Mouse (Mus musculus): ENCODE data around the gene Ankmy2.
"Not testable (repeated sequence)": the region's sequence is repeated elsewhere in the genome, so short reads cannot be mapped to it uniquely, and the experiment has no call there.

Ankmy2 gene

GRCm38 (mm10) chr12:36157304-36157637 lies 357 bp downstream of the Ankmy2 start:
- in situ Hi-C loops (cut with MboI; ENCODE audit: low sequenced_read_pairs), result no loop called here

DNA sequence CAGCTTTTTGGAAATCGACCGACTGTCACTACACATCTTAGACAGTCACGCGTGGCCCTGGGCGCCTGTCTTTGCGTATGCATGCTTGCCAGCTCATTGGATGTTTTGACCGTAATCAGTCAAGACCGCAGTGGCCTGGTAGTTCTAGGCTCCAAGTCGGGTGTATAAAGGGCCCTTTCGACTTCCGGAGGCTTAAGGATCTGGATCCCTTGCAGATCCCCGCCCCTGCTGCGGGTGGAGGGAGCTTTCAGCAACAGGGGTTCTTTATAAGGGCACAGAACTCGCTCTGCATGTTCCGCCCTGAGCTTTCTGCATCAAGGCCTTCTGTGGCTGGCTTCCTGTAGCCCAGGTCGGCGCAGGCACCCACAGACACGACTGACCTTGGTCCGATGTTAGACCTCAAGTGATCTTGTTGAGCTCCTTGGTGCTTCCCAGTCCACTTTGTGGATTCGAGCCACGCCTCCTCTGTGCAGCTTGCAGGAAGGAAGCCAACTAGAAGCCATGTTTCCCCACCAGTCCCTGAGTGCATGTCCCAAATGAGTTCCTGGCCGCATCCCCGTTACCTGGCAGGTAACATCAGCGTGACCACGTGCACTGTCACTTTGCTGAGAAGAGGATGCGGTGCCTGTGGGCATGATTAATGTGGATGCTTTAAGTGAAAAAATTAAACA lies 859 bp downstream of the Ankmy2 start, which contains the start of gene Bzw2:
Bzw2 (minus strand) TSS at position 443 of the 671 bp plus-strand sequence.
- in situ Hi-C loops (cut with MboI; ENCODE audit: low sequenced_read_pairs), result no loop called here

GRCm38 (mm10) chr12:36164126-36164791 lies 7.3 kb downstream of the Ankmy2 start:
- in situ Hi-C loops (cut with MboI; ENCODE audit: low sequenced_read_pairs), result no loop called here

- in situ Hi-C loops (cut with MboI; ENCODE audit: low sequenced_read_pairs), result no loop called here
Measured at GRCm38 (mm10) chr12:36165299-36165698, 8.4 kb downstream of the Ankmy2 start.

GRCm38 (mm10) chr12:36177227-36177626 lies 20.3 kb downstream of the Ankmy2 start:
- in situ Hi-C loops (cut with MboI; ENCODE audit: low sequenced_read_pairs), result no loop called here

DNA sequence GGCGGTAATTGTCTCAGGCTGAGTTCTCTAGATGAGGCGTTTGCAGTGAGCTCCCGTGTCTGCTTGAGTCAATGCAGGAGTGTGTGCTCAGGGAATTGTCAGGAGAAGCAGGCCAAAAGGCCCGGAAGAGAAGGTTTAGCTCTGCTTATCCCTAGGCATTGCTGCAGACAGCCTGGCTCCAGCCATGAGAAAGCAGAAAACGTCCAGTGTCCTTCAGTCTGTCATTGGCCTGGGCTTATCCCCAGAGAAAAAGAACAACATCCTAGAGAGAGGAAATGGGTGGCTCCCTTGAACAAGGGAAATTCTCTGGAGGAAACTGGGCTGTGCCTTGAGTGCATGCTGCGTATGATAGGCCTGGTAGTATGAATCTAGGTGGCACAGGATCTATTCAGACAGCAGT lies 25.7 kb downstream of the Ankmy2 start:
- in situ Hi-C loops (cut with MboI; ENCODE audit: low sequenced_read_pairs), result no loop called here

DNA sequence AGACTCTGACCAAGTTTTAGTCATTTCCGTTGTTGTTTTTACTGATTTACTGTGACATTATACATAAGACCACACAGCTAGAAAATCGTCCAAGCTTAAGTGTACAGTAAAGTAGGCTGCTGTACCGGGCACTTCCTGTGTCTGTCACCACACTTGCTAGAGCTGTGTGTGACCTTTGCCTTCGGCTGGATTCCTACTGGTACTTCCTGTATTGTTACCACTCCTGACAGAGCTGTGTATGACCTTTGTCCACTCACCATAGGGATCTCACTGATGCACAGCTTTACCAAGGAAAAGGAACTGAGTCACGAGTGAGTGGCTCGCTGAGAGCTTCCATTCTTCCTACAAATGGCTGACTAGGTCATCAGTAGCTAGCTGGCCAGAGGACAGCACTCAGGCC lies 30.2 kb downstream of the Ankmy2 start:
- in situ Hi-C loops (cut with MboI; ENCODE audit: low sequenced_read_pairs), result no loop called here

DNA sequence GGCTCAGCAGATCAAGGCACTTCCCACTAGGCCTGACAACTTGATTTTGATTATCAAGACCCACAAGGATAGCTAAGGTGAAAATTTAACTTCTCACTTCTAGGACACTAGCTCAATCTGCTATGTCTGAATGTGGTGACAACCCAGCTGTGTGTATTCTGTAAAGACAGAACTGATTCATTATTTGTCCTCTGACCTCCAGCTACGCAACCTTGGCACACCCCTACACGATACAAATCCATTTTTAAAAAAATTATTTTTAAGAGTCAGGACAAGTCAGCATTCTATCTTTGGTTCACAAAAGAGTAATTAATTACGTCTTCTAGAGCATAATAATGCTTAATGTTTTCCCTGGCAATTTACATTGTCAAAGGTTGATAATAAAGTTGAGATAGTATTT lies 32.7 kb downstream of the Ankmy2 start:
- in situ Hi-C loops (cut with MboI; ENCODE audit: low sequenced_read_pairs), result no loop called here

- in situ Hi-C loops (cut with MboI; ENCODE audit: low sequenced_read_pairs), result no loop called here
Measured at GRCm38 (mm10) chr12:36190343-36190742, 33.4 kb downstream of the Ankmy2 start.

GRCm38 (mm10) chr12:36194976-36195375 lies 38.1 kb downstream of the Ankmy2 start:
- in situ Hi-C loops (cut with MboI; ENCODE audit: low sequenced_read_pairs), result no loop called here

DNA sequence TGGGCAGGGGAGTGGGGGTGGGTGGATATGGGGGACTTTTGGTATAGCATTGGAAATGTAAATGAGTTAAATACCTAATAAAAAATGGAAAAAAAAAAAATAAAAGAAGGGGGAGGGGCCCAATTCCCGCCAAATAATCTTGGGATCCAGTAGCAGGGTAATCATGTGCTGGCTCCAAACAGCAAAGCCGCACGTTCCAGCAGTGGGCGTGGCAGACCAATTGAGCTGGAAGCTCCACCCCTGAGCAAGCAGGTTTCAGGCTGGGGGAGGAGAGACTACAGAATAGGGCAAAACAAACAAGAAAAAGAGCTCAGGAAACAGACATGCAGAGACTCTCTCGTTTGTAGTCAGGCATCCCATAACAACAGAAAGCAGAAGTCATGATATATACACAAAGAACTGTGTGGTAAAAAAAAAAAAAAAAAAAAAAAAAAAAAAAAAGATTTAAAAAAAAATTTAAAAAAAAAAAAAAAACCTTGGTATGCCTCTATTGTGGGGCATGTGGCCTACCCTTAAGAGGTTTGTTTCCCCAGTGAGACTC lies 48.7 kb downstream of the Ankmy2 start:
- in situ Hi-C loops (cut with MboI; ENCODE audit: low sequenced_read_pairs), result not testable (repeated sequence)

- in situ Hi-C loops (cut with MboI; ENCODE audit: low sequenced_read_pairs), result no loop called here
Measured at GRCm38 (mm10) chr12:36207072-36207799, 50.3 kb downstream of the Ankmy2 start.

DNA sequence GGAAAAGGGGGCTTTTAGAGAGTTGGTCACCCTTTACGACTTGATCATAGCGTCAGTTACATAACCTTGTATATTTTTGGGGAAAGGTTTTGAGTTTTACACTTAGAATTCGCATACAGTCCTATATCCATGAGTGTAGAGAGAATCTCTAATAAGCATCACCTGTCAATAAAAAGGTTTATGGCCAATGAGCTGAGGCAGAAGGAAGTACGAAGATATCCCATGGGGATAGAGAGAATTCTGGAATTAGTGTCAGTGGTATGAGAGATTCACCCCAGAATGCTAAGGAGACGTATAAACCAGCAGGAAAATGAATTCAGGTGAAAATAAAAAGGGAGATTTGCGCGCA lies 50.9 kb downstream of the Ankmy2 start:
- in situ Hi-C loops (cut with MboI; ENCODE audit: low sequenced_read_pairs), result no loop called here

DNA sequence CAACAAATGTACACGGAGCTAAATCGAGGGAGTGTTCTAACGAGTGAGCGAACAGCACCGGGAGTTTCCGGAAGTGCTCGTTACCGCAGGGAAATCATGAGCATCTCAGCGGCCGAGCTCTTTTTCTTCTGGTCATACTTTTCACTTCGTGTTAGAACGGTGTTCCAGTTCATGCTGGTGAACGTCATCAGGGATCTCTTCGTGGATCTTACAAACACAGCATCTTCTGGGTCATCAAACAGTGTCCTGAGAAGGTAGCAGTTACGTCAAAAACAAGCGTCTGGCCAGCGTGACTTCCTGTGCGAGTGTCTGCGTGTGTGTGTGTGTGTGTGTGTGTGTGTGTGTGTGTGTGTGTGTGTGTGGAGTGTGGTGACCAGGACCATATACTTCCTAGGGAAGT lies 51.5 kb downstream of the Ankmy2 start:
- in situ Hi-C loops (cut with MboI; ENCODE audit: low sequenced_read_pairs), result no loop called here

GRCm38 (mm10) chr12:36210096-36210495 lies 53.2 kb downstream of the Ankmy2 start:
- in situ Hi-C loops (cut with MboI; ENCODE audit: low sequenced_read_pairs), result loop anchor here (10.0 kb wide), 1 partner anchor 455 kb away; no protein-coding TSS in a partner anchor

DNA sequence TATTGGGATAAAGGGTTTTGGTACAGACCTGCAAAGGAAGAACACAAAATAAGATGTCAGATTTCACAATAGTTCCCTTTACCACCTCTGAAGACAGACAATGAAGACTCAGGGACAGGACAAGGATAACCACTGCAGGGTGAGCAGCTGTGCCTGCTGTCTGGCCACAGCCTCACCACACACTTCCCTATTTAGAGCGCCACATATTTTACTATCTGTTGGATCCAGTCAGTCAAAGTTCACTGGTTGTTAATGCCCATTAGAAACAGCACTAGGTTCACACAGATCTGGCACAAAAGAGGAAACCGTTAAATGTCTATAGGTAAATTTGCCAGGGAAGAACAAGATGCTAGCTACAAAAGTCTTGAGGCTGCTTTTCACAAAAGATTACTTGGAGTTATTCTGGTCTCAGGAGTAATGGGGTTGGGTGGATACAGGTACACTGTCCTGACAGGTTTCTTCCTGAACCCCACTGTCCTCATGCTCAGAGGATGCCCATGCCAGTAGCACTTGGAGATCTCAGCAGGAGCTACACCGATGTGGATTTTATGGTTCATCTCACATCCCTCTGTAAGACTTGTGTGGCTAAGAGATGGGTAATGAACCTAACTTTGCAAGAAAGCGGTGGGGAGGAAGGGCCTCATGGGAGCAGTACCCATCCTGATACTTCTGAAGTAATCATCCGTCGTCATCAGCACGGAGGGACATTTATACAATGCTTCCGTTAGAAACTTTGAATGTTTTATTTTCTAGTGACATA lies 57.7 kb downstream of the Ankmy2 start:
- in situ Hi-C loops (cut with MboI; ENCODE audit: low sequenced_read_pairs), result loop anchor here (10.0 kb wide), 1 partner anchor 450 kb away; no protein-coding TSS in a partner anchor

DNA sequence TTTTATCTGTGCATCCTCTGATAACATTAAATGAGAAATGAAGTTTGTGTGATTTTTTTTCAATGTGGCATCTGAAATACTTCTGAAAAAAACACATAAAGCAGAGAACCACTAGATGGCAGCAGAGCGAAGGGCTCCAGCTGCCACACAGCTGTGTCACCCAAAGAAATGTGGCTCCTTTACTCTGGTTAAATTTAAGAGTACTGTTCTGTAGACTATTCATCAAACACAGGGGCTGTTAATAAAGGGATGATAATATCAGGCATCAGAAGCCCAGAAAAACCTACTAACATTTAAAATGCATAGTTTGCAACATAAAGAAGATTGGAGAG lies 58.2 kb downstream of the Ankmy2 start:
- in situ Hi-C loops (cut with MboI; ENCODE audit: low sequenced_read_pairs), result loop anchor here (10.0 kb wide), 1 partner anchor 450 kb away; no protein-coding TSS in a partner anchor

GRCm38 (mm10) chr12:36216230-36216629 lies 59.3 kb downstream of the Ankmy2 start:
- in situ Hi-C loops (cut with MboI; ENCODE audit: low sequenced_read_pairs), result loop anchor here (10.0 kb wide), 1 partner anchor 449 kb away; no protein-coding TSS in a partner anchor

- in situ Hi-C loops (cut with MboI; ENCODE audit: low sequenced_read_pairs), result loop anchor here (10.0 kb wide), 1 partner anchor 448 kb away; no protein-coding TSS in a partner anchor
Measured at GRCm38 (mm10) chr12:36216905-36217304, 60.0 kb downstream of the Ankmy2 start.

GRCm38 (mm10) chr12:36224392-36224791 lies 67.5 kb downstream of the Ankmy2 start:
- in situ Hi-C loops (cut with MboI; ENCODE audit: low sequenced_read_pairs), result no loop called here

DNA sequence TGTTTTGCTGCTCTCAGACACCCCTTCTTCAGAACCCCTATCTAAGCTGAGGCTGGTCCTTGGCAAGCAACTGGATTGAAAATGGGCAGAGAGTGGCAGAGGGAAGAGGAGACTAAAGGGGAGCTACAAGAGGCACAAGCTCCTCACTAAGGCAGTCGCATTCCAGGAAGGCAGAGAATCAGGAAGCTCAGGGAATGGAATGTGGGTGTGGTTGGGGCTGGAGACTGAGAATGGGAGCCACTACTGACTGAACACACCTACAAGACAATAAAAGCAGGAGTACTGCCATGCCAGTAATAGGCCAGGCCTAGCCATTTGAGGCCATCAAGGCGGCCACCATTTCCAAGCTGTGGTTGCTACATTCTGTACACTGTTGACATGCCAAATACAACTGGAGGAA lies 74.5 kb downstream of the Ankmy2 start:
- in situ Hi-C loops (cut with MboI; ENCODE audit: low sequenced_read_pairs), result no loop called here
